8 mouse cellular contexts compared by ENCODE assay signal in the genomic region with DNA sequence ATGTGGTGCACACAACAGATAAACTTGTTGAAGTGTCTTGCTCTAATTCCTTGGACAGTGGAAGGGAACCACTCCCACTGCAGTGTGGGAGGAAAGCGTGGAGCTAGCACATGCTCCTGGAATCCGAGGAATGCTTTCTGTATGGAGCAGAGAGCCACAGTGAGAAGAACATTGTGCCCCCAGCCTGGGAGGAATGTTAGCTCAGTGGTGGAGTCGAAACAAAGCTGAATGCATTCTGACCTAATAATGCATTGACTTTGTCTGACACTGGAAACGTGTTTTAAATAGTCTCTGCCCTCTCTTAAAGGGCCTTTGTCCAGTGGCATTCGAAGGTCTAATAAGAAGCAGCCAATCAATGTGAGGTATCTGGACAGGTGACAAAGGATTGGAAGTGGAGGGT.
A peak's percentile ranks its signal among the peaks of the same experiment; 100 is the strongest.
DNase-seq lines count a peak whose midpoint lies in the region; ATAC-seq and TF ChIP-seq lines count a peak whose summit lies in the region.

No protein-coding gene starts in this region.

- H3K27me3 ChIP-seq in intestine, embryonic 14.5 days (replicated peaks; ENCODE audit: control insufficient read depth, insufficient read depth, low read length): no peaks in the 10 kb centered on the region
- H3K27me3 ChIP-seq in intestine, postnatal 0 days (replicated peaks; ENCODE audit: control insufficient read depth, insufficient read depth, low read length): no peaks in the 10 kb centered on the region
- H3K27me3 ChIP-seq in stomach, embryonic 14.5 days (ENCODE audit: control insufficient read depth, insufficient read depth, low read length): no peaks in the 10 kb centered on the region

- H3K9me3 ChIP-seq in intestine, embryonic 14.5 days (ENCODE audit: control insufficient read depth, low read length): no peaks in the 10 kb centered on the region
- no peaks in the 10 kb centered on the region for H3K9me3 ChIP-seq in intestine, postnatal 0 days (ENCODE audit: control insufficient read depth)
- no peaks in the 10 kb centered on the region for H3K9me3 ChIP-seq in stomach, embryonic 14.5 days (ENCODE audit: control insufficient read depth, low read depth, low read length)

- no peak overlapping the region for H3K4me3 ChIP-seq in intestine, embryonic 14.5 days (ENCODE audit: low read depth, low read length)
- H3K4me3 ChIP-seq in intestine, postnatal 0 days (ENCODE audit: low read depth, low read length): no peak overlapping the region
- H3K4me3 ChIP-seq in stomach, embryonic 14.5 days (ENCODE audit: low read depth, low read length): no peak overlapping the region

- H3K9ac ChIP-seq in intestine, embryonic 14.5 days (ENCODE audit: low read length): no peak overlapping the region
- H3K9ac ChIP-seq in intestine, postnatal 0 days (ENCODE audit: low read depth, low read length): no peak overlapping the region
- no peak overlapping the region for H3K9ac ChIP-seq in stomach, embryonic 14.5 days (replicated peaks; ENCODE audit: low read depth, low read length)

- peak overlapping the region; percentile 54; the same call in 1 of the 2 replicates for H3K27ac ChIP-seq in intestine, embryonic 14.5 days (ENCODE audit: low read depth)
- no peak overlapping the region for H3K27ac ChIP-seq in intestine, postnatal 0 days (ENCODE audit: low read depth, low read length)
- H3K27ac ChIP-seq in stomach, embryonic 14.5 days (ENCODE audit: low read length): no peak overlapping the region

- no peaks in the 10 kb centered on the region; the same call in 1 of the 2 replicates for H3K4me1 ChIP-seq in intestine, embryonic 14.5 days (replicated peaks; ENCODE audit: control insufficient read depth, insufficient read depth, low read length)
- H3K4me1 ChIP-seq in intestine, postnatal 0 days (replicated peaks; ENCODE audit: control insufficient read depth, insufficient read depth, low read length): no peaks in the 10 kb centered on the region
- no peaks in the 10 kb centered on the region for H3K4me1 ChIP-seq in stomach, embryonic 14.5 days (ENCODE audit: control insufficient read depth, insufficient read depth, low read length)

- H3K4me2 ChIP-seq in intestine, embryonic 14.5 days (ENCODE audit: low read length): no peak overlapping the region
- H3K4me2 ChIP-seq in intestine, postnatal 0 days (replicated peaks; ENCODE audit: low read depth): no peak overlapping the region
- H3K4me2 ChIP-seq in stomach, embryonic 14.5 days (replicated peaks; ENCODE audit: low read depth, low read length): no peak overlapping the region

- H3K36me3 ChIP-seq in intestine, embryonic 14.5 days (ENCODE audit: control insufficient read depth, insufficient read depth, low read length): no peaks in the 10 kb centered on the region
- H3K36me3 ChIP-seq in intestine, postnatal 0 days (ENCODE audit: control insufficient read depth, insufficient read depth): no peaks in the 10 kb centered on the region
- no peaks in the 10 kb centered on the region for H3K36me3 ChIP-seq in stomach, embryonic 14.5 days (ENCODE audit: control insufficient read depth, insufficient read depth, low read length)

- DNase-seq in intestine, embryonic 14.5 days (ENCODE audit: low spot score): peak; percentile 54
- peak; percentile 50 for DNase-seq in forelimb bud, embryonic 11.5 days (ENCODE audit: low read depth, low spot score)
- DNase-seq in kidney, postnatal 36 days: peak; percentile 12 to 20
- no peak for DNase-seq in gastrocnemius, adult 18-20 months (ENCODE audit: low spot score)
- DNase-seq in adrenal gland, postnatal 36 days: no peak
- DNase-seq in thymus, postnatal 4 days: no peak

- ATAC-seq in intestine, embryonic 14.5 days (replicated peaks; ENCODE audit: low FRiP score, low TSS enrichment, low read depth): 0 out of 2 replicates have a peak, but pooled peaks have one; percentile 47
- ATAC-seq in intestine, postnatal 0 days: no peak; the same call in 1 of the 2 replicates
- ATAC-seq in stomach, embryonic 14.5 days (ENCODE audit: insufficient number of reproducible peaks, insufficient read depth, low FRiP score, low read depth): peak; percentile 72; the same call in 1 of the 2 replicates

- no peak for TF ChIP-seq CTCF in intestine, postnatal 0 days (IDR thresholded peaks at IDR 0.05; ENCODE audit: low read depth)

- 17% methylated on average over 5 of the region's 5 CpGs for WGBS in intestine, embryonic 14.5 days
- 19% methylated on average over 5 of the region's 5 CpGs for whole genome bisulfite sequencing in intestine, postnatal 0 days
- WGBS in stomach, embryonic 14.5 days: 16% methylated on average over 5 of the region's 5 CpGs

Comparison
In these comparisons a context has a peak if more than half of its experiments do, and no peak if none do; other contexts are left out.
1. DNase-seq: peak in intestine, embryonic 14.5 days (single experiment), forelimb bud, embryonic 11.5 days (single experiment) and kidney, postnatal 36 days (2 of 2); none in gastrocnemius, adult 18-20 months (single experiment), adrenal gland, postnatal 36 days (0 of 2) and thymus, postnatal 4 days (single experiment).